Comparison of ENCODE assay signal across 7 mouse cellular contexts in the genomic region with DNA sequence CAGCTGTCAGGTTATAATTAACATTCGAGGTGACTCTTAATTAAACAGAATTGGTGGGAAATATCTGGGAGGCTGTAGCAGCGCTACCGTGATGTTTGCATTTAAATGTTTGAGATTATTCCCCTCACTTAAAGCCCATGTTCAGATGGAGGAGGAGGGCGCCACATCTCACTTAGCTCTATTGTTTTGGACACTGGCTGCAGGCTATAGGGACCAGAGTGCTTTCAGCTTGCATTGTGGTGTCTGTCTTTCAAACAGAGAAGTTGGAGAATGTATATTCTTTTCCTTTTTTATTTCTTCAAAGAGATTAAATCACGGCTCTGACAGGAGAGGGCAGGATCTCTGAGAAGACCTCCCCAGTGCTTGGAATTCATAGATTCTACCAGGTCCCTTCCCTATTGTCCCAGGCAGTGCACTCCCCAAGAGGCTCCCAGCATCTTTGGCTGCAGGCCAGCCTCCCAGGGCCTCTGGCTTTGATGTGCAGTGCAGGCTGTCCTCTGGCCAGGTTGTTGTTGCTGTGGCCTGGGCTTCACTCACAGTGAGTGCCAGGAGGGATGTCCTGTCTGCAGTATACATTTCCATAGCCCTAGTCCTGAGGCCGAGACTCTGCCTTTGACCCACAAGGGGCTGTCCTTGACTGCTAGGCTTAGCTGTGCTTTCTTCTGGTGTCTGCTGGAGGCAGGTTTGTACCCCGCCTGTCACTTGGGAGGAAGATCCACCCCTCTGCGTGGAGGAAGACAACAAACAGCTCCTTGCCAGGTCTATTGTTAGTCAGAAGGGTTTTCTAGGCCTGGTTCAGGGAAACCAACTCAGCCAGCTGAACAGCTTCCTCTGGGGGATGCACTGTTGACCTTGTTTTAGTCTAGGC.
DNase-seq lines count a peak whose midpoint lies in the region; ATAC-seq lines count a peak whose summit lies in the region.

No protein-coding gene starts in this region.

- WGBS in embryonic facial prominence, embryonic 11.5 days = 41% methylated on average over 8 of the region's 8 CpGs
- 46% methylated on average over 8 of the region's 8 CpGs for WGBS in heart, embryonic 12.5 days
- WGBS in kidney, embryonic 14.5 days = 55% methylated on average over 8 of the region's 8 CpGs
- WGBS in midbrain, embryonic 16.5 days = 14% methylated on average over 8 of the region's 8 CpGs

- no peak overlapping the region for H3K27ac ChIP-seq in embryonic facial prominence, embryonic 11.5 days (replicated peaks; ENCODE audit: low read depth, low read length)
- H3K27ac ChIP-seq in heart, embryonic 12.5 days (ENCODE audit: poor library complexity, severe bottlenecking) = peak overlapping the region; percentile 85
- peak overlapping the region; percentile 51; the same call in 1 of the 2 replicates for H3K27ac ChIP-seq in kidney, embryonic 14.5 days (ENCODE audit: low read depth, low read length)
- peak overlapping the region; percentile 0; the same call in 1 of the 2 replicates for H3K27ac ChIP-seq in midbrain, embryonic 16.5 days (ENCODE audit: low read length)

- no peaks in the 10 kb centered on the region for H3K36me3 ChIP-seq in embryonic facial prominence, embryonic 11.5 days (replicated peaks; ENCODE audit: control insufficient read depth, insufficient read depth, low read depth, low read length)
- no peaks in the 10 kb centered on the region for H3K36me3 ChIP-seq in heart, embryonic 12.5 days
- no peaks in the 10 kb centered on the region for H3K36me3 ChIP-seq in kidney, embryonic 14.5 days (ENCODE audit: control insufficient read depth, insufficient read depth, low read length)
- no peaks in the 10 kb centered on the region for H3K36me3 ChIP-seq in midbrain, embryonic 16.5 days (ENCODE audit: control insufficient read depth, insufficient read depth, low read length)

- no peaks in the 10 kb centered on the region for H3K27me3 ChIP-seq in embryonic facial prominence, embryonic 11.5 days (ENCODE audit: control insufficient read depth, insufficient read depth, low read length)
- H3K27me3 ChIP-seq in heart, embryonic 12.5 days (replicated peaks) = no peaks in the 10 kb centered on the region
- H3K27me3 ChIP-seq in kidney, embryonic 14.5 days (ENCODE audit: control insufficient read depth, insufficient read depth, low read length) = no peaks in the 10 kb centered on the region
- H3K27me3 ChIP-seq in midbrain, embryonic 16.5 days (ENCODE audit: control insufficient read depth, insufficient read depth, low read depth, low read length) = no peaks in the 10 kb centered on the region

- no peak overlapping the region for H3K4me2 ChIP-seq in embryonic facial prominence, embryonic 11.5 days (ENCODE audit: low read depth, low read length)
- H3K4me2 ChIP-seq in heart, embryonic 12.5 days = no peak overlapping the region
- no peak overlapping the region for H3K4me2 ChIP-seq in kidney, embryonic 14.5 days (replicated peaks; ENCODE audit: low read depth, low read length)
- H3K4me2 ChIP-seq in midbrain, embryonic 16.5 days (ENCODE audit: low read length) = no peak overlapping the region

- no peak overlapping the region for H3K4me3 ChIP-seq in embryonic facial prominence, embryonic 11.5 days (ENCODE audit: low read depth, low read length)
- H3K4me3 ChIP-seq in heart, embryonic 12.5 days = no peak overlapping the region
- H3K4me3 ChIP-seq in kidney, embryonic 14.5 days (ENCODE audit: low read length) = no peak overlapping the region
- no peak overlapping the region for H3K4me3 ChIP-seq in midbrain, embryonic 16.5 days (ENCODE audit: low read depth, low read length)

- H3K9me3 ChIP-seq in embryonic facial prominence, embryonic 11.5 days (replicated peaks; ENCODE audit: control insufficient read depth, low read length) = no peaks in the 10 kb centered on the region
- no peaks in the 10 kb centered on the region for H3K9me3 ChIP-seq in heart, embryonic 12.5 days (replicated peaks)
- no peaks in the 10 kb centered on the region for H3K9me3 ChIP-seq in kidney, embryonic 14.5 days (ENCODE audit: control insufficient read depth, low read length)
- H3K9me3 ChIP-seq in midbrain, embryonic 16.5 days (replicated peaks; ENCODE audit: control insufficient read depth, low read length, poor library complexity, severe bottlenecking) = no peaks in the 10 kb centered on the region

- ATAC-seq in embryonic facial prominence, embryonic 11.5 days (replicated peaks; ENCODE audit: insufficient number of reproducible peaks, low FRiP score, low TSS enrichment, low read depth) = peak; percentile 84
- ATAC-seq in heart, embryonic 12.5 days (ENCODE audit: insufficient number of reproducible peaks, low FRiP score) = peak; percentile 78
- peak; percentile 84 for ATAC-seq in kidney, embryonic 14.5 days (ENCODE audit: low FRiP score, low TSS enrichment)
- ATAC-seq in midbrain, embryonic 16.5 days = peak; percentile 72

- DNase-seq in MN1 (ENCODE audit: low spot score) = peak; percentile 85
- DNase-seq in adrenal gland, adult 18-20 months (ENCODE audit: low spot score in 2 of 2) = peak; percentile 61 to 73
- peak; percentile 18 for DNase-seq in embryonic facial prominence, embryonic 11.5 days (ENCODE audit: low spot score)
- no peak for DNase-seq in c-Kit-positive CD71-positive TER-119-positive erythroid progenitor cells, embryonic 14.5 days (ENCODE audit: low spot score)

- no peak overlapping the region for H3K9ac ChIP-seq in embryonic facial prominence, embryonic 11.5 days (replicated peaks; ENCODE audit: low read length)
- no peak overlapping the region for H3K9ac ChIP-seq in heart, embryonic 12.5 days
- no peak overlapping the region for H3K9ac ChIP-seq in kidney, embryonic 14.5 days (ENCODE audit: low read depth, low read length)
- H3K9ac ChIP-seq in midbrain, embryonic 16.5 days (ENCODE audit: low read depth, low read length) = no peak overlapping the region

- H3K4me1 ChIP-seq in embryonic facial prominence, embryonic 11.5 days (ENCODE audit: control insufficient read depth, insufficient read depth, low read length) = 0 out of 2 replicates have a peak, but pooled peaks cover 3% of the 10 kb centered on the region
- peaks cover 44% of the 10 kb centered on the region for H3K4me1 ChIP-seq in heart, embryonic 12.5 days (replicated peaks)
- peaks cover 27% of the 10 kb centered on the region for H3K4me1 ChIP-seq in kidney, embryonic 14.5 days (ENCODE audit: control insufficient read depth, insufficient read depth, low read length)
- H3K4me1 ChIP-seq in midbrain, embryonic 16.5 days (ENCODE audit: control insufficient read depth, insufficient read depth, low read length) = peaks cover 17% of the 10 kb centered on the region
